Mouse (Mus musculus) myocyte (in vitro differentiated cells): ENCODE measurements at regions not wholly inside any gene's neighbourhood (a gene's known extent, or its start where the extent isn't known, plus 50 kb on each side); places are given as distances from the start of the nearest gene placed in this dataset.

Source experiments
- CEBPB ChIP-seq: IDR thresholded peaks from 2 replicates; pipeline ENCODE4 v1.6.1; 2011; ENCODE audit warnings: mild to moderate bottlenecking, moderate library complexity; ENCODE audit not compliant: poor library complexity, insufficient read depth, severe bottlenecking
- E2F4 ChIP-seq: IDR thresholded peaks from one replicate; pipeline ENCODE4 v1.6.1; 2011; ENCODE audit warnings: mild to moderate bottlenecking, control low read depth, moderate library complexity; ENCODE audit not compliant: insufficient read depth
- MYOD1 ChIP-seq, 3 experiments: IDR thresholded peaks; one replicate each; pipeline ENCODE4 v1.6.1; 2011; ENCODE audit warnings: control low read depth in 2 of 3, low read depth in 2 of 3, mild to moderate bottlenecking in 2 of 3, moderate library complexity in 1 of 3; ENCODE audit not compliant: insufficient read length in 2 of 3, control insufficient read depth in 1 of 3
- POLR2A ChIP-seq: IDR thresholded peaks from one replicate; pipeline ENCODE4 v1.6.1; 2011; ENCODE audit warnings: low read depth, mild to moderate bottlenecking, control low read depth, moderate library complexity; ENCODE audit not compliant: insufficient read length
- POLR2AphosphoS2 ChIP-seq: IDR thresholded peaks from one replicate; pipeline ENCODE4 v1.6.1; 2011; ENCODE audit warnings: low read depth, control low read depth; ENCODE audit not compliant: insufficient read length
- REST ChIP-seq: IDR thresholded peaks from one replicate; pipeline ENCODE4 v1.6.1; 2011; ENCODE audit warnings: mild to moderate bottlenecking, control low read depth, moderate library complexity; ENCODE audit not compliant: insufficient read depth, insufficient read length
- SRF ChIP-seq: IDR thresholded peaks from one replicate; pipeline ENCODE4 v1.6.1; 2011; ENCODE audit warnings: low read depth; ENCODE audit not compliant: control insufficient read depth, insufficient read length
- TCF12 ChIP-seq: IDR thresholded peaks from one replicate; pipeline ENCODE4 v1.6.1; 2011; ENCODE audit warnings: mild to moderate bottlenecking, control low read depth; ENCODE audit not compliant: poor library complexity, insufficient read depth, severe bottlenecking
- USF1 ChIP-seq: IDR thresholded peaks from one replicate; pipeline ENCODE4 v1.6.1; 2011; ENCODE audit warnings: low read depth, mild to moderate bottlenecking, control low read depth, moderate library complexity

- no peak for TF ChIP-seq MYOD1 (IDR thresholded peaks at IDR 0.05; ENCODE audit: control insufficient read depth in 1 of 3, insufficient read length in 2 of 3, low read depth in 2 of 3)
- no peak for TF ChIP-seq POLR2A
- TF ChIP-seq E2F4, result no peak
- TF ChIP-seq REST, result no peak
- no peak for TF ChIP-seq TCF12
- no peak for TF ChIP-seq SRF
- no peak for TF ChIP-seq CEBPB
- no peak for TF ChIP-seq USF1
- no peak for TF ChIP-seq POLR2AphosphoS2
These were observed 529.1 kb downstream of the Efnb2 start for GRCm38 (mm10) chr8:8131961-8132376.
